Mouse (Mus musculus) ES-Bruce4 (cell line): ENCODE results near the gene Scrn3.

Source experiments
- CTCF ChIP-seq: IDR thresholded peaks from one replicate; pipeline ENCODE4 v1.8.1; 2011; ENCODE audit warnings: low read depth, low read length
- EP300 ChIP-seq: IDR thresholded peaks from 2 replicates; pipeline ENCODE4 v1.6.1; 2011; ENCODE audit warnings: low read depth, low read length; ENCODE audit not compliant: insufficient read depth
- POLR2A ChIP-seq: IDR thresholded peaks from one replicate; pipeline ENCODE4 v1.8.1; 2011; ENCODE audit warnings: low read length; ENCODE audit not compliant: insufficient read depth

DNA sequence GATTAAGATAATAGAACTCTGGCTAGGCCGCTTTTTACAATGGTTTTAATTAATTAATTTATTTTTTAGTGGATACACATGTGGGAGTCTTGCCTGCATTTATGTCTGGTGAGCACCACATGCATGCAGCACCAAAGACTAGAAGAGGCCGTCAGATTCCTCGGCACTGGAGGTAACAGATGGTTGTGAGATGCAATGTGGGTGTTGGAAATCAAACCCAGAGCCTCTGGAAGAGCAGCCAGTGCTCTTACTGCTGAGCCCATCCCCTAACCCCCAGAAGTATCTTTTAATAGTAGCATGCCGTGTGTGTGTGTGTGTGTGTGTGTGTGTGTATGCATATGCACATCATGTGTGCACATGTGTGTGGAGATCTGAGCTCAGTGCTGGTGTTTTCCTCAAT lies 32.8 kb downstream of the Scrn3 start:
- TF ChIP-seq CTCF (no peak), POLR2A (no peak), EP300 (no peak)
